Mouse (Mus musculus) C2C12 (cell line): ENCODE data around the gene Tom1l2.

Source experiments
- CEBPB ChIP-seq: IDR thresholded peaks from one replicate; pipeline ENCODE4 v1.6.1; 2011; ENCODE audit warnings: low read depth, mild to moderate bottlenecking, control low read depth, moderate library complexity
- CTCF ChIP-seq: IDR thresholded peaks from one replicate; pipeline ENCODE4 v1.5.1; 2011; ENCODE audit not compliant: control insufficient read depth, insufficient read depth, insufficient read length
- MAX ChIP-seq: IDR thresholded peaks from one replicate; pipeline ENCODE4 v1.6.1; 2011; ENCODE audit warnings: mild to moderate bottlenecking, control low read depth
- MYOD1 ChIP-seq: IDR thresholded peaks from one replicate; pipeline ENCODE4 v1.6.1; 2011; ENCODE audit warnings: low read depth; ENCODE audit not compliant: control insufficient read depth, insufficient read length
- MYOG ChIP-seq: IDR thresholded peaks from one replicate; pipeline ENCODE4 v1.6.1; 2011; ENCODE audit not compliant: control insufficient read depth, insufficient read length; ENCODE audit errors: extremely low read depth
- USF1 ChIP-seq: IDR thresholded peaks from one replicate; pipeline ENCODE4 v1.6.1; 2011; ENCODE audit warnings: low read depth, mild to moderate bottlenecking, control low read depth, moderate library complexity

- TF ChIP-seq MYOG (no peak), CTCF (no peak), MAX (no peak), CEBPB (no peak), MYOD1 (no peak), USF1 (no peak)
Observed at GRCm38 (mm10) chr11:60387944-60388343, 35.2 kb upstream of the Tom1l2 start.
